Mouse (Mus musculus): ENCODE data around the gene Gm26566. TPM values are rescaled to one million over a fixed set of nuclear protein-coding genes. Genes with fewer than 3 reads are reported as not detected.

Gm26566 gene
- total RNA-seq (2021), result 1 to 10 TPM; 1.1 to 2.1 TPM
- long read RNA-seq, experiment 1, result 0 reads
- long read RNA-seq, experiment 2, result 0 reads

DNA sequence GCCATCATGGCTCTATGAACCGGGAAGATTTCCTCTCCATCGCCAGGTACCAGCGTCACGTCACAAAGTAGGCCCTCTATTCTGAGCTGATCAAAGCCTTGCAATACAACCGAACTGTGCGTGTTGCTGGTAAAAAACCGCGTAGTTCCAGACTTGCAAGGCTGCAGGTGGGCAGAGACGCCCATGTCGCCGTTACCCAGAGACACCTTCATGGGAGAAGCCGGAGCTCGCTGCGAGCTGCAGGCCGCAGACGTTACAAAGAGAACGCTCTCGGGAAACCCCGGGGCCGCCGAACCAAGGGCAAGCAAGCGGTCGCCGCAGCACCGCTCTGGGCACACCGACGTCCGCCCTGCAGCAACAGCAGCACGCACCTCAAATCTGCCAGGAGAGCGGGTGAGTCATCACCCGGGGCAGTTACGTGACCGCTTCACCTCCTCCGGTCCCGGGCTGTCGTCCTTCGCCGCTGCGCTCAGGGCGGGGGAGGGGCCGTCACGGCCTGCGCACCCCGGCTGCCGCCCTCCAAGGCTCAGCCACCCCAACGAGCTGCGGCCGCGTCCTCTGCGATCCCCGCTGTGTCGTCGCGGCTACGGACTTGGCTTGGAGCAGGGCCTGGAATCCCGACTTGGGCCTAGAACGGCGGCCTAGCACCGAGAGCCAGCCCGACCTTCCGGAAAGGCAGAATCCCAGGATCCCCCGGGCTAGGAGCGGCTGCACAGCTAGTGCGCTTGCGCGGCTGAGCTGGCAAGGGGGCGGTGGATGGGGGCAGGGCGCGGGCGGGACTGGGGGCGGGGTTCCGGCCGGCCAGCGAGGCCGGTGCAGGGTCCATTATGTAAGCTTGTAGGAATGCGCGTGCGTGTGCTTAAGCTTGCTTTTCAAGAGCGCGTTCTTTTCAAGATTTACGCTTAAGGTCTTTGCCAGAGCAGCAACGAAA is at the start of gene Gm26566, which contains the start of gene Klhl9:
TSS of gene Gm26566 (plus strand) at position 15 of the 931 bp plus-strand sequence.
TSS of gene Klhl9 (minus strand) at position 675 of the 931 bp plus-strand sequence.
- peak; percentile 88 to 94 for DNase-seq (ENCODE audit: low spot score in 2 of 2)

DNA sequence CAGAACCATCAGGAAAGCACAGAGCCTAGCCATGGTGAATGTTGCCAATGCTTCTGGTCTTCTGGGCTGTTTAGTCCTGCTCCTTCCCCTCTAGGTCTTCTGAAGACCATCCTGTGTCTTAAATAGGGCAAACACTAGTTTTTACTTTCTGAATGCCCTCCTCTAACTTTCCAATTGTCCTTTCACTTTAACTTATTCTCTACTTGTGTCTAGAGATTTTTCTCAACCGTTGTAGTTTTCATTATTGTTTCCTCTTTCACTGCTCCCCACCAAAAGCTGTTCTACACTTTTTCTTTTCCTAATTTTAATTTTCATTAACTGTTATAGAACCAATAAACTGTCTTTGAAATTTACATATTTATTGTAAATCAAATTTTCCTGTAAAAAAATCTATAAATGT is 44.8 kb upstream of the Gm26566 start, which contains the start of gene Ifna16:
TSS of gene Ifna16 (minus strand) at position 101 of the 400 bp plus-strand sequence.
- DNase-seq (ENCODE audit: low spot score in 2 of 2), result no peak

DNA sequence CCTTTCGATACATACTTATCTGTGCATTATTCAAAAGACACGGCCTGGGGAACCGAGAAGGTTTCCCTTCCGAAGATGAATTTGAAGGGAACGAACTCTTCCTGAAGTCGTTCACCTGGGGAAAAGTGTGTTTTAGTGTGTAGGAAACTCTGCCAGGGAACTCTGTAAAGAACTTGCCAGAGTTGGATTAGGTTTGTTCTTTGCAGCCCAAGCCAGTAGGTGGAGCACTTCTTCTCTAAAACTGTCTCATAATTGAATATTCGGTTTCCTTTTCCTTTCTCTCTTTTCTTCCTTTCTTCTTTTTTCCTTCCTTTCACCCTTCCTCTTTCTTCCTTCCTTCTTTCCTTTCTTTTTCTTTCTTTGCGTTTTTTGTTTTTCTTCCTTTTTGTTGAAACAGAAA is 41.2 kb upstream of the Gm26566 start:
- DNase-seq (ENCODE audit: low spot score in 2 of 2), result peak in 1 of 2 experiments; percentile 26

DNA sequence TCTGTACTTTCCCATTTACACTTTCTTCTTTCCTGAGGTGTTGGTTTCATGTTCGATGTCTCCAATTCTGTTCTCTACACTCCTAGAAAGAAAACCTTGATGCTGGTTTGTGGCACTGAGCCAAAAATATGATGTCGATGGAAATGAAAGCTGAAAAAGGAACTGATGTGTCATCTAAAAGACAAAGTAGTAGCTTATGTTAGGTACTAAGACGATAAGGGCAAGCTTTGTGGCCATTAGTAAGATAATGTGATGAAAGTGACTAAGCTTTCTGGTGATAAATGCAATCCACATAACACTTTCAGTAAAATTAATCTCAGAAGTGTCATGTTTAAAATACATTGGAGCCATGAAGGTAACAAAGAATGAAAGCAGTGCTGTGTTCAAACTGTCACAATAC is 40.3 kb upstream of the Gm26566 start:
- no peak for DNase-seq (ENCODE audit: low spot score in 2 of 2)

DNA sequence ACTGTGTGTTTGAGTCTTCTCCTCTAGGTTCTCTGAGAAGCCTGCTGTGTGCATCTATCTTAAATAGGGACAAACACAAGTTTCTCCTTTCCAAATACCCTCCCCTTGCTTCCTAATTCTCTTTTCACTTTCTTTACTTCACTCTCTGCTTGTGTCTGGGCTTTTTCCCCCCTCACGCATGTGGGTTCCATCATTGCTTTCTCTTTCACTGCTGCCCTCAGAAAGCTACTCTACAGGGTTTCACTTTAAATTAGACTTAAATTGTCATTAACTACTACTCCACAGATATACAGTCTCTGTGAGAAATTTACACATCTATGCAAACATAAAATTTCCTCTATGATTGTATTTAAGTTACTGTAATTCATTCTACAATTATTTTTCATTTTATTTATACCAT is 37.8 kb upstream of the Gm26566 start, which contains the start of gene Ifna2:
TSS of gene Ifna2 (minus strand) at position 101 of the 400 bp plus-strand sequence.
- DNase-seq (ENCODE audit: low spot score in 2 of 2), result no peak

DNA sequence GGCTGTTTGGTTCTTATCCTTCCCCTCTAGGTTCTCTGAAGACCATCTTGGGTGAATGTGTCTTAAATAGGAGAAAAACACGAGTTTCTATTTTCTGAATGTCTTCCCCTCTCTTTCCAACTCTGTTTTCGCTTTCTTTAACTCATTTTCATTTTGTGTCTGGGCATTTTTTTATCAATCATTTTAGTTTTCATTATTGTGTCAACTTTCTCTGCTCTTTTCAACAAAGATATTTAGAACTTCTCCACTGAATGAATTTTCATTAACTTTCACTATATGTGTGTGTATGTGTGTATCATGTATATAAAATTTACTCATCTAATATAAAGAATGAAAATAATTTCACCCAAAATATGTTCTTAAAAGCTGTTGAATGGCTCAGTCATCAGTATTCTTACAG is 30.3 kb upstream of the Gm26566 start, which contains the start of gene Ifnab:
TSS of gene Ifnab (minus strand) at position 101 of the 400 bp plus-strand sequence.
- no peak for DNase-seq (ENCODE audit: low spot score in 2 of 2)

DNA sequence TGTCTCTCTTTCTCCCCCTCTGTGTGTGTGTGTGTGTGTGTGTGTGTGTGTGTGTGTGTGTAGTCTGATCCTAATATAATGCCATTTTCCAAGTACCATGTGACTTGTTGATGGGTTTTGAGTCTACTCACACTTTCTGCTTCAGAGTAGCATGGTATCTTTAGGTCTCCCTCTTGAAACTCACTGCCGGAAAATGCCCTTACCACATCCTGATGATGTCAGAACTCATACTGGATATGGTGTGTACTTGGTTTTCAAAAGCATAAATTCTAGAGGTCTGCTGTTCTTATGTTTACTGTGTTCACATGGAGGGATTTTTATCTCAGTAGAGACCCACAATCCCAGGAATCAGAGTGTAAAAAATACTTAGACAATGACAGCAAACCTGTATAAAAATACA is 29.1 kb upstream of the Gm26566 start:
- DNase-seq (ENCODE audit: low spot score in 2 of 2), result no peak

DNA sequence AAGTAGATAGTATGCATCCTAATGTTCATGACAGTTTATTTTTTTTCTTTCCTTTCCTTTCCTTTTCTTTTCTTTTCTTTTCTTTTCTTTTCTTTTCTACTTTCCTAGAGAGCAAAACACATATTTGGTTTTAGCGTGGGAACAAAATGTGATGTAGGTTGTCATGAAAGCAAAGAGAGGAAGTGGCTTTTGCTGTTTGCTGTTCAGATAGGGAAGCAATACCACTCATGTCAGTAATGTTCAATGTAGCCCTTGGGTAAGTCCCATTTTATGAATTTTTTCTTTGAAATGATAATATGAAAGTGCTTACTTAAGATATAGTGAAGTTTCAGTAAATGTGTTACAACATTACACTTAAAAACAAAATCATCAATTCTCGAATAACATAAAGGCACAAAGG is 28.2 kb upstream of the Gm26566 start:
- no peak for DNase-seq (ENCODE audit: low spot score in 2 of 2)

DNA sequence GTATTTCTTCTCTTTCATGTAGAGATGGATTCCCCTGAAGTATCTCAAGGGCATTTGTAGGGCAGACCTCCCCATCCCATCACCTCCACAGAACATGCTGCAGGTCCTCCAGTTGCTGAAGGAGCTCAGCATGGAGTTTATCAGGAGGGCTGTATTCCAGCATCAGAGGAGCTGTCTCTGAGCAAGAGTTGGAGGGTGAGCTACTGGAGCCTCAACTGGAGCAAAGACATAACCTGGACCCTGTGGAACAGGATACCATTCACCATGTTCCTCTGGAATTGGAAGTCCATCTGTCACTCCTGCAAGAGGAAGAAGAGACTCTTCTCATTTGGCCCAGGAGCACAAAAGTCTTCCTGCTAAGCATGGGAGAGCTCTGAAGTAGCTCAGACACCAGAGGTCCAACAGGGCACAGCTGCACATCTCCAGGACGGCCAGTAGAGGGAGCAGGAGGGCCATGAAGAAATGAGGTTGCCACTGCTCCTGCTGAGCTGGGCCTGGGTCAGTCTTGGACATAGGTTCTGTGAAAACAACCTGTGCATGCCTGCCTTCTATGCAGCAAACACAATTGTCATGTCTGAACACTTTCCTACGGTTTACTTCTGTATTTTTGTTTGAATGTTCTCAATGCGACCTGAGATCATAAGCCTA is 25.2 kb upstream of the Gm26566 start:
- DNase-seq (ENCODE audit: low spot score in 2 of 2), result peak; percentile 65 to 79

DNA sequence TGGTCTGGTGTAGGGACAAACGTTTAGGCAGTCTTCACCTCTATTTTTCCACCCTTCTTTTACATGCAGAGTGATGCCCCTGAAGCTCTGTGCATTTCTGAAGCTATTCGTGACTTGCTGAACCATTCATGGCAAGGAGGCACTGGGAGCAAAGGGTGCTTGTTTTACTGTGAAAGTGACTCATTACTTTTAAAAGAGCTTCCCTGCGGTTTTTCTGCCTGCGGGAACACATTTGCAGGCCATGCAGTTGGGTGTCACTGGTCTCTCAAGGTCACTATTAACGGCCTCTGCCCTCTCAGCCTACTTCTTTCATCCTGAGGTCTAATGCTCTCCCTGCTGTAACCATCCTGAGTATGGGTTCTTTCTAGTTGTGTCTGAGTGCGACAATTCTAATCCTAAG is 24.5 kb upstream of the Gm26566 start:
- no peak for DNase-seq (ENCODE audit: low spot score in 2 of 2)

DNA sequence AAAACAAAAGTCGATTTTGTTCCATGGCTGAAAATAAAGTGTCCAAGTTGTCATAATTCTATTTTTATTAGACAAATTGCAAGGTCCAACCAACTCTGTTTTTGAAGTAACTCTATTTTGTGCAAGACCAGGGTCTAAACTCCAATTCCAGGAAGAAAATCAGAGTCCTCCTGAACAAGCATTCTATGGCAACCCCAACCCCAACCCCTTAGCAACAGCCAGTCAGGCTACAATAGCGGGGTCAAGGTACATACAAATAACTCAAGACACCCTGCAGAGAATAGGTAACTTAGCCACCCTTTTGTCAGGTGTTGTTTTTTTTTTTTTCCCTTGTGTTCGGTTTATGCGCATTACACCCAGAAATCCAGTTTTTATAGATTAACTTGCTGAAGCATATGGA is 23.9 kb upstream of the Gm26566 start:
- no peak for DNase-seq (ENCODE audit: low spot score in 2 of 2)

DNA sequence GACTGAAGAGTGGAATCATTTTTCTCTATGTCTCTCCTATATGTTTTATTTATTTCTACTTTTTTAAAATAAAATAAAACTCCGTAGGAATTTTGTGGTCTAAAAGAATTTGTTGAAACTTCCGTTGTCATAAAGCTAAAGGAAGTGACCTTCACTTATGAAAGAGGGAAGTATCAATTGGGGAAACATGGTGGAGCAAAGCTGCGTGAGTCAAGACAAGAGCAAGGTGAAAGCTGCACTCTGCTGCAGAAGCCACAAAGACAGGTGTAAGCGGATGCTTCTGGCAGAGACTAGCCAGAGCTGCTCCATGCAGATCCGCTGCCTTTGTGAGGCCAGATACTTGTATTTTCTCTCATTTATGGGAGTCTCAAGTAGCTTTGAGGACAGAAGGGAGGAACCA is 22.8 kb upstream of the Gm26566 start:
- DNase-seq (ENCODE audit: low spot score in 2 of 2), result no peak

DNA sequence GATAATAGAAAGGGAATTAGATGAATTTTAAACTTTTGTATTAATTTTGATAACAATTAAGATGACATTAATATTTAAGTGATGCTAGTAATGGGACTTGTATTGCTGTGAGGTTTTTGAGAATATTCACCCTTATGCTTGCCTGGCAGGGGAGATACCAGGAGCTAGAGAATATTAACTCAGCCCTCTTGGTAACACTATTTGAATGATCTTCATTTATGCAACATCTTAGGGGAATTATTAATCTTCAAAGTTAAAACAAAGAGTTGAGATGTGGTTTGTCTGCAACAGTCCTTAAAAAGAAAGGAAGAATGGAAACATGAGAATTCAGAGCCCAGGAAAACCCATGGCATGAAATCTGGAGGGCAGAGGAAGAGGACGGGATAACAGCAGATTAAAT is 22.3 kb upstream of the Gm26566 start:
- DNase-seq (ENCODE audit: low spot score in 2 of 2), result no peak

DNA sequence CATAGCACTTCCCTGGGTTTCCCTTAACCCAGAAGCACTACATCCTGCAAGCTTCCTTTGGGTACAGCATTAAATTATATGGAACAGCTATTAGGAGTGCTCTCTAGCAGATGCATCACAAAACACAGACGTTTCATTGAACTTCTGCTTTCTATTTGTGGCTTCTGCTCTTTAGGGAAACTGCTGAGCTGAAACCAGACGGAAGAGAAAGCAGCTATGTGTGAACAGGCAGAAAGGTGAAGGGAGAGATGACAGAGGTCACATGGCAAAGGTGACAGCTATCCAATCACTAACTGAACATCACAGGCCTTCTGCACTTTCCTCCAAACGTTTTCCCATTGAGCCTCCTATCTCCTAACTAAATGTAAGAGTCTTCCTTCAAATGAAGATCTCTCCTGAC is 15.7 kb upstream of the Gm26566 start:
- no peak for DNase-seq (ENCODE audit: low spot score in 2 of 2)

DNA sequence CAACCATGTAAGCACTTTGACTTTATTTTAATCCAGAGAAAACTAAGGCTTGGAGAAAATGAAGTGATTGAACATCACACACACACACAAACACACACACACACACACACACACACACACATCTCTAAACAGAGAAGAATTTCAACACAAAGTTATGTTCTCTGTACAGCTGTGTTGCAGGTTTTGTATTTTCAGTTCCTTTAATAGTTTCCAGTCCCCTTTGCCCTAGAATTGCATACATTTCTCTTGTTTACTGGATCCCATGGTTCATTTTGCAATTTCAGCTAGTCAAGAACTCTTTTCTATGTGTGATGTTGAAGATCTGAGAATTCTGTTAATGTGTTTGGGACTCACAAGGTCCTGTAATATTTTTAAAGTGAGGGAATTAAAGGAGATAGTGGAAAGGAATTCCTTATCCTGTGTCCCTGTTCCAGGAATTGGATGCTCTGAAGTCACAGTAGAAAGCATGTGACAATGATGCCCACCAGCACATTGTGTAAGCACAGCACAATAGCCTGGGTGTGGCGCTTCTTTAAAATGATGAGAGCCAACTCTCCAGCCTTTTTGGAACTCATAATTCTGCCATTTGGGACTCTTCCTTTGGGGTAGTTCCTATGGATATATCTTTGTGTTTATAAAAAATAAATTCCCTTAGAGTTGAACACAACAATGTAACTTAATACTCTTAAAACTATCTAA is 14.3 kb upstream of the Gm26566 start:
- DNase-seq (ENCODE audit: low spot score in 2 of 2), result no peak

DNA sequence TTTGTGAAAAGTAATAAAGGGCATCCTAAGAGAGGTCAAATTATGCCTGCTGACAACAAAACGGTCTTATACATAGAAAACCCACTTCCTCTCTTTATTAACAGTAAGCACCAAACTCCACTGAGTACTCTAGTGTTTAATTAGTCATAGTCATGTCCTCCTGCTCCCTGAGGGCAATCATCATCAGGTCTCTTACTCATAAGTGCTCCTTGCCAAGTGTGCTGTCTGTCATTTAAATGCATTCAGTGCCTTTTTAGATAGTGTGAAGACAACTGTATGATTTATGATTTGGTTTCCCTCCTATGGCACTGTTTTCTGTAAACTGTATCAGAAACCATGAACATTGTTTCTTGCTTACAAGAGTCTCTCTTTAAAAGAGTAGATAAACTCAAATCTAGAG is 7.3 kb upstream of the Gm26566 start:
- no peak for DNase-seq (ENCODE audit: low spot score in 2 of 2)

DNA sequence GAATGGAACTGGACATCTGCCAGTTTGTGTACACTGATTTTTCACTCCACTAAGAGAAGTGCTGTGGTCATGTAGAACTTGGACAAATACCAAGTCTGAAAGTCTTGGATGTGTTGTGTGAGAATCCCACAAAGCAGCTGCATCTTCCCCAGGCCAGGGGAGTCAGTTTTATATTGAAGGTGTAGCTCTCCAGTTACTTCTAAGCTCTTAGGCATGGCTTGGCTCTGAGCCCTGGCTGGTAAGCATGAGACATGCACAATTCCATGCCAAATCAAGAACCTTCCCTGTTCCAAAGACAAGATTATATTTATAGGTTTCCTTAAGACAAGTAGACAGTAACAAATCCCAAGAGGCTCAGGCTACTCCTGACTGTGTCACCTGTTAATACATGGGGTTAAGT is 6.5 kb upstream of the Gm26566 start:
- DNase-seq (ENCODE audit: low spot score in 2 of 2), result no peak

DNA sequence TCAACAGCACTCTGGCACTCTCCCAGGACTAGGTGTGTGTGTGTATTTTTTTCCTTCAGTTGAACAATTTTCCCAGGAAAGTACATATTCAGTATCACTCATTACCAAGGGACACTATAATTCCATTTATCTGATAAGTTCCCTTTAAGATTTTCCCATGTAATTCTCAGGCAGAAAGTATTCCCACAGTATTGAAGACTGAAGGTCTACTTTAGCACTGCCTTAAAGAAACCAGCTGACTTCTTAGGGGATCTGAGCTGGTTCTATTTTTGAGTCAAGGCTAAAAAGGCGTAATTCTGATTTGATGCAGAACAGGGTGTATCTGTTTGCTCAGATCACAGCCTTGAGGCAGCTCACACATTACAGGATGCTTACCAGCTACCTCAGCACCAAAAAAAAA is 2.9 kb upstream of the Gm26566 start:
- DNase-seq (ENCODE audit: low spot score in 2 of 2), result no peak

DNA sequence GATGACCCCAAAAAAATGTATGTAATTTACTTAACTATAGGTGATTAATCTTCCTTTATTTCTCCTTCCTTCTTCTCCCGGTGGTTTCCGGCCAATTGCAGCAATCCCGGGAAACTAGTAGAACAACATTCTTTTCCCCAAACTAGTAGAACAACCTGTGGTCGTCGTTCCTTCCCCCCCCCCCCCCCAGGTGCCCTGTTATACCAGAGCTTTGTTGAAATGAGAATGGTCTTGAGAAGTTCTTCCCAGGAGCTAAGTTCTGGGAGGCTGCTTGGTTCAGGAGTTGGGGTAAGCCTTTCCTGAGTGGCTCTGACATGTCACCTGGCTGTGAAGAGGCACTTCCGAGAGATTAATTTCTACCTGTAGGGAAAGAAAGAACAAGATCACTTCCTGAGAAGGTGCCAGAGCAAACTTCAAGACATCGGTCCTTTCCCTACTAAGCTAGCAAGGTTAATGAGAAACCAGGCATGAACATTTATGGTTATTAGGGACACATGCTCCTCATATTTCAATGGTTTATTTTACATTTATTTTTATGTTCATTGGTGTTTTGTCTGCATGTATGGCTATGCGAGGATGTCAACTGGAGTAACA is 2.0 kb downstream of the Gm26566 start:
- no peak for DNase-seq (ENCODE audit: low spot score in 2 of 2)

DNA sequence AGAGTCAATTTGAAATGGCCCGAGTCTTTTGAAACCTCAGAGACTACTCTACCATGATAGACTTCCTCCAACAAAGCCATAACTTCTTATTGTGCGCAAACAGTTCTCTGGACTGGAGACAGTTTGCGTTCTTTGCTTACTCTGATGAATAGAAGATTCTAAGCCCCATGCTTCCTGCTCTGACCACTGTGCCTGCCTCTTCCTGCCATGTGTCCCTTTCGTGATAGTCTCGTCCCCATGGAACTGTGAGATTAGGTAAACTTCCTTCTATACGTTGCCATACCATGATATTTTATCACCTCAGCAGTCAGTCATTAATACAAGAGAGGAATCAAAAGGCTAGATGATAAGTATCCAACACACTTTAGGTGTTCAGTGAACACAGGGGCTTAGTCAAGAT is 5.1 kb downstream of the Gm26566 start:
- no peak for DNase-seq (ENCODE audit: low spot score in 2 of 2)

DNA sequence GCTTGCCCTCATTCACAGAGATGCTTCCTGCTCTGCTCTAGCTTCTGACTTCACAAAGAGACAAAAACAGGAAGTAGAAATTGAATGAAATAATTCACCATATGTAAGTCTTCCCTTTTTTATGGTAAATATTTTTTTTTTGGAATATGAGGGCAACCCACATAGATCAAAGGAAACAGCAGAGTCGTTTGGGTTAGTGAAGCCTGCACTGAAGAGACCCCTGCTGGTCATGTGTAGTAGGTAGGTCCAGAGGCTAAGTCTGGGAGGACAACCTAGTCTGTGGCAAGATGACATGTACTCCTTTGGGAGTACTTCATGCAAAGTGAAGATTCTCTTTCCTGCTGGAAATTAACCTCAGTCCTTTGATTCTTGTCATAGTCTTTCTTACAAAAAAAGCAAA is 5.7 kb downstream of the Gm26566 start:
- DNase-seq (ENCODE audit: low spot score in 2 of 2), result no peak

Data from layer of hippocampus, postnatal 14 days (tissue).